Mouse (Mus musculus) T-helper 1 cell (primary cell): ENCODE results near the gene Cbl.

Experiments
- in situ Hi-C: fragments of 300-600 bp; cut with MboI, MseI; formaldehyde crosslinking; loops from one replicate; pipeline ENCODE4 v1.15.1; 2025; ENCODE audit warnings: high pct_unique_total_duplicates

The Cbl gene

DNA sequence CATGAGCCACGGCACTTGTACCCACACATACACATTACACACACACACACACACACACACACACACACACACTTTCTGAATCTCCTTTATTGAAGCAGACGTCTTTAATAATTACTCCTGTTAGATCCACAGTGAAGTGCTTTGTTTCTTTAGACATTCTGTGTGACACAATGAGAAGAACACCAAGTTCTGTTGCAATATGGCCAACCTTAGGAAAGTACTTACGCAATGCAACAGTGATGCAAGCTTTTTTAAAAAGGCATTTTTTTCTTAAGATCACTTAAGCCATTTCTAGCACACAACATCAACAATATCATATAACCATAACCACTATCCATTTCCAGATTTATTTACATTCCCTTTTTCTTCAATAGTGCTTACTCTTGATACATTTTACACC, 42.7 kb downstream of the Cbl start:
- in situ Hi-C loops: no loop called here

DNA sequence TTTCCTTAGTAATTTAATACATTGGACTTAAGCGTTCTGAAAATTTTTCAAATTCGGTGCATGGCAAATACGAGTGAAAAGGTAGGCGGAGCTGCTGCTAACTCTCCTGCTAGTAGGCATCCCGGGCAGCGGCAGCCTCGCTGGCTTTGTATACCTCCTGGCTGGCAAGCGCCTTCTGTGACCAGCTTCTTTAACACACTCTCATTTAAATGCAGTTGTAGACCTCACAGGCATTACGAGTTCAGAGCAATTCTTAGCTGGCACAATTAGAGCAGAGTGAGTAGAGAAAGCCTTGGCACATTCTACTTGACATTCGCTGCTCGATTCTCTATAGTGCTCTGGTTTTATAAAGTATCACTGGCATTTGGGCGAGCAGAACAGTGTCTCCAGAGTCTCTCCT, 45.6 kb downstream of the Cbl start:
- in situ Hi-C loops: no loop called here

DNA sequence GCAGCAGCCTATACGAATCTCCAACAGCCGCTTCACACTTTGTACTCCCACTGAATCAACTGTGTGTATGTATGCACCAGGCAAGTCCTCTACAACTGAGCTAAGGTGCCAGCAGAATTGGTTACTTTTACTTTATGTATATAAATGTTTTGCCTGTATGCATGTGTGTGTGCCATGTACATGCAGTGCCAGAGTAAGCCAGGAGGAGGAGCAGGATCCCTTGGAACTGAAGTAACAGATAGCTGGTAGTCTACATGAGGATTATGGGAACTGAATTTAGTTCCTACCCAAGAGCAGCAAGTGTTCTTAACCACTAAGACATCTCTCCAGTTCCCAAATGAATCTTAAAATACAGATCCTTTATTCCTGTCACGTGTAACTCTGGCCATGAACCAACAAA, 51.6 kb downstream of the Cbl start:
- in situ Hi-C loops: loop anchor here (5.0 kb wide), 1 partner anchor 60 kb away; the partner anchor contains the start of gene Ccdc153

DNA sequence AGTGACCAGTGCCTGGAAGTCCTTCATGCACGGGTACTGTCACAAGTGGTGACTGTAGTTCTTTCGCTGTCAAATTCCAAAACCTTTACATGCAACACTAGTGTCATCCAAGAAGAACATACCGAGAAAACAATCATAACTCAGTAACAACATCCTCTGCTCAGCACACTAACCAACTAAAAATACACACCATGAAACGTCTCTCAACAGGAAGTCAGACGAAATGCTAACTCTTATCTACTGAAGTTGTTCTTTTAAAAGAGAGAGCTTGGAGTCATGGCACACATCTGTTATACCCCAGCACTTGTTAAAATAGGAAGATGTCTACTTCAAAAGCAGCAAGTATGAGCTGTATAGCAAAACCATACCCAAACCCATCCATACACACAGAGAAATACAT, 52.3 kb downstream of the Cbl start:
- in situ Hi-C loops: loop anchor here (5.0 kb wide), 1 partner anchor 61 kb away; the partner anchor contains the start of gene Ccdc153

DNA sequence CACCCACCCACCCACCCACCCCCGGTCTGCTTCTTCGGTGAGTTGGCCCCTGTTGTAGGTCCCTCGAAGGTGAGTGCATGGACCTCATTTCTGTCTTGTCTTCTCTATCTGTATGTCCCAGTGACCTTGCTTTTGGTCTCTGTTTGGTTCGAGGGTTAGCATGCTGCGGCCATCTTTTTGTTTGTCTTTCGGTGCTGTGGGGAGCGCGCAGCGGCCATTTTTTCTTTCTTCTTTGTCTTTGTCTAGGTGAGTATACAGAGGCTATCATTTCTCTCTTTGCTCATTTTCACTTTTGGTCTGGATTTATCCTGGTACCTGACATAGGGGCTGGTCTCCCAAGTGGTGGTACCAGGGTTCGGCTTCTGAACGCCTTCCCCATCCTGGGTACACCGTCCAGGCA, 55.0 kb downstream of the Cbl start:
- in situ Hi-C loops: no loop called here

DNA sequence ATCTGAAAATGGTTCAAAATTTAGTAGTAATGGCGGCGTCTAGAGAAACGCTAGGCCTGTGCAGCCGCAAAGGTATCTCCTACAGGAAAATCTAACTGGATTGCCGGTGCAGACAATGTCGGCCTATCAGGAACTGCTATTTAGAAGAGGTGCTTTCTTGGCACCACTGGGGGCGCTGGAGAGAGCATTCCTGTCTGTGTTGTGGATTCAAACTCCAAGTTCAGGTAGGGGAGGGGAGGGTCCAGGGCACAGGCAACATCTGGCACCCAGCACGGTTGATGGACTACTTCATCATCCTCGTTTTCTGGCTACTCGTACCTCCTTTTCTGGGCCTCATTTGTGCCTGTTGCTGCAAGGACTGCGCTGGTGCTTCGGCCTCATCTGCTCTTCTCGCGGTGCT, 55.5 kb downstream of the Cbl start:
- in situ Hi-C loops: no loop called here

DNA sequence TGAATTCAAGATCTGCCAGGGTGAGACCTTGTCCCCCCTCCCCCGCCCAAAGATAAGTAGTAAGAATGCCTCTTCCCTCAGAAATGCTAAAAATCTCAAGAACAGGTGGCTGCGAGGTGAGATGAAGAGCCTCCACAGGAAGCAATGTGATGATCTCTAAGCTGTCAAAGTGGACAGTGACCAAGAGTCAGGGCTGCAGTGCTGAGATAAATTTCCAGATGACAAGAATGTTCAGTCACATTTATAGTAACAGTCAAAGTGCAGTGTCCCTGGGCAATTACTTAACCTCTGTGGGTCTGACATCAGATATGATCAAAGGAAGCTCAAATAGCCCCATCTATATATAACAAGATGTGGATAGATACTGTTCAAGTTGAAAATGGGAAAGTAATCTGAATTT, 56.4 kb downstream of the Cbl start:
- in situ Hi-C loops: no loop called here

DNA sequence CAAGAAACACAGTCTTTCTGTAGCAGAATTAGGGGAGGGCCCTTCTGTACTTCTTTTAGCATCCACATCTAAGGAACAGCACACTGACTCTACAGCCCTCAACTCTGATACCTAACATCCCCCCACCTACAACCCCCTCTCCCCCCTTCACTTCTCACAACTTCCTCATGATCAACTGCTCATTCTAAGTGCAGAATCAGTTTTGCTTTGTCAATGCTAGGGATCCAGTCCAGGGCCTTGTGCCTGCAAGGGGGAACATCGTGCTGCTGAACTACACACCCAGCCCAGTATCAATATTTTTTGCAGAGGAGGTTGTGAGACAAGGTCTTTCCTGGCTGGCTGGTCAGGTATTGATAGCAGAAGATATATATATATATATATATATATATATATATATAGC, 57.9 kb downstream of the Cbl start:
- in situ Hi-C loops: no loop called here

DNA sequence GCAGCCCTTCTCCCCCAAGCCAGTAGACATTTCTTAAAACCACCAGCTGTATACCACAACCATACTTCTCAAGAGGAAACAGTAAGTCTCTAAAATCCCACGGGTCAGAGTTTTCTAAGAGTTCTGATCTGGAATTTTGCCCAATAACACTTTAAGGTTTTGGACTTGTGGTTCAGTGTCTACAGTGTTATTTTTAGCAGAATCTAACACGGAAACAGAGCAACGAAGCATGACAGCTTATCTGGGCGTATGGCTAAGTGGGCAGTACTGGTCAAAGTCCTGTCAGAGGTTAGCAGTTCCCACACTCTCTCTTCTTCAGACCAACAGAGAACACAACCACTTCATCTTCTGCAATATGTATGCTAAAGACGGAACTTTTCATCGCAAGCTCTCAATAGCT, 58.3 kb downstream of the Cbl start:
- in situ Hi-C loops: no loop called here

DNA sequence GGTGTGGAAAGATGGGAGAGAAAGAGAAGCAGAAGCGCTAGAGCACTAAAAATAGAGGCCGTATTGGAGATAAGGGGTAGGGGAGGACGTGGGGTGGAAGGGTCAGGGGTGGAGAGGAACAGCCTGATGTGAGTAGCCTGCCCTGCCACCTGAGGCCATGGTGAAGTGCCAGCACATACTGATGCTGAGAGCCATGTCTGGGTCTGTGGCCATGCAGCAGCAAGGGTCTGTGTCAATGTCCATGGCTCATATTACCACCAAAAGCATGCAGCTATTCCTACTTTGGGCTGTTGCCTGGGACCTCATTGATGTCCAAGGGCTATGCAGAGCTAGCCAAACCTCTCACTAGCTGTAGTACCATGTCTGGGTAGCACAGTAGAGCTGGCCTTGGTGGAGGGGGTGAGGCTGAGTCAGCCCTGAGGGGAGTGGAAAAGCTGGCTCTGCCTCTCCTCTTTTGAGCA, 63.1 kb downstream of the Cbl start:
- in situ Hi-C loops: no loop called here

DNA sequence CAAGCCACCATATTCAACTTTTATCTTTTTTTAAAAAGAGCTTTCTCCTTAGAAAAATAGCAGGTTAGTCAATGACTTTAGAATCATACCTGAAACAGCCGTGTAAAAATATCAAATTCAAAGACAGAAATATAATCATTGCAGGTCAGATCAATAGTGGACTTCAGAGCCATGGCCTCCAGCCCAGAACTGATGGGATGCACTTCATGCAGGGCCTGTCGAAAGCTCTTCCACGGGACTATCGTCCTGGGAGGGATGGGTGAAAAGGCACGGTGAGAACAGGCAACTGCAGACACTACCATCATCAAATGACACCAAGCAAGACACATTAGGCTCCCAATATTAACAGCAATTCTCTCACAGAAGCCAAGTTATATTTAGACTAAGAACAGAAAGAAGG, 64.9 kb downstream of the Cbl start:
- in situ Hi-C loops: no loop called here

DNA sequence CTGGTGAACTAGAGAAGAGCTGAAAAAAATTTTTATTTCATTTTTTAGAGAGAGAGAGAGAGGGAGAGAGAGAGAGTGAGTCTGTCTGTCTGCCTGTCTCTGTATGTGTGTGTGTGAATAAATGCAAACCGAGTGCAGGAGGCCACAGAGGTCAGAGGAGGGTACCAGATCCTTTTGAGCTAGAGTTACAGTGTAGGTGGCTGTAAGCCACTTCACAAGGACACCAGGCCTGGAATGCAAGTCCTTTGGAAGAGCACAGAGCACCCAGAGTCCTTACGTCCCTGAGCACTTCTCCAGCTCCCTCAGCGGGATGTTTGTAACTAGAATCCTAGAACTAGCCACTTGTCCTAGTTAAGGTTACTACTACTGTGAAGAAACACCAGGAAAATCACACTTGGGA, 74.0 kb downstream of the Cbl start:
- in situ Hi-C loops: no loop called here

DNA sequence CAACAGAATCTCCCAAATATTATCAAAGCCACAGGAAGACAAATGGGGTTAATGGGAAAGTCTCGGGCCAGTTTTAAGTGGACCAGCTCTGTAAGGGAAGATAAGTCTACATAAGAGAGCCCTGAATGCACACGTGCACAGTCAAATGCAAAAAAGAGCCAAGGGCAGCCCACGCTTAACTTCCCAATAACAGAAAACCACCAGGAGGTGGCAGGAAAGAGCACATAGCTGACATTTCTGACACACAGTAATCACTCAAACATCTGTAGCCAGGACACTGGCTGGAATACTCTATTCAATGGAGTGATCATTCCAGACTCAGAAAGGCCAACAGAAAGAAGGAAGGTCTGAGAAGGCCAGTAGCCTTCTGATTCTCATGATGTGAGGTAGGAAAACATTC, 86.6 kb downstream of the Cbl start:
- in situ Hi-C loops: no loop called here

DNA sequence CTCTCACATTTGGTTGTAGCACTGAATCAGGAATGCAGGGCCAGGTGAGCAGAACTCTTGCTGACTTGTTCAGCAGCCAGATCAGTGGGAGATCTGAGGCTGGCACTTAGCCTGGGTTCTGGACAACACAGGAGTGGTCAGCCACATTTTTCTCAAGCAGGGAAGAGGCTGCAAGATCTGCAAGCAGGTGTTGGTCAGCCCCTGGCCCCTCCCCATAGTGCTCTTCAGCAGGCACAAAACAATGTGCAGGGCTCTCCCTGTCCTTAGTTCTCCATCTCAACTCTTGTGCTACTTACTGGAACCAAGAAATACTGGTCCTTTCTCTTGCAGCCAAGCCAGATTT, 89.2 kb downstream of the Cbl start:
- in situ Hi-C loops: no loop called here

DNA sequence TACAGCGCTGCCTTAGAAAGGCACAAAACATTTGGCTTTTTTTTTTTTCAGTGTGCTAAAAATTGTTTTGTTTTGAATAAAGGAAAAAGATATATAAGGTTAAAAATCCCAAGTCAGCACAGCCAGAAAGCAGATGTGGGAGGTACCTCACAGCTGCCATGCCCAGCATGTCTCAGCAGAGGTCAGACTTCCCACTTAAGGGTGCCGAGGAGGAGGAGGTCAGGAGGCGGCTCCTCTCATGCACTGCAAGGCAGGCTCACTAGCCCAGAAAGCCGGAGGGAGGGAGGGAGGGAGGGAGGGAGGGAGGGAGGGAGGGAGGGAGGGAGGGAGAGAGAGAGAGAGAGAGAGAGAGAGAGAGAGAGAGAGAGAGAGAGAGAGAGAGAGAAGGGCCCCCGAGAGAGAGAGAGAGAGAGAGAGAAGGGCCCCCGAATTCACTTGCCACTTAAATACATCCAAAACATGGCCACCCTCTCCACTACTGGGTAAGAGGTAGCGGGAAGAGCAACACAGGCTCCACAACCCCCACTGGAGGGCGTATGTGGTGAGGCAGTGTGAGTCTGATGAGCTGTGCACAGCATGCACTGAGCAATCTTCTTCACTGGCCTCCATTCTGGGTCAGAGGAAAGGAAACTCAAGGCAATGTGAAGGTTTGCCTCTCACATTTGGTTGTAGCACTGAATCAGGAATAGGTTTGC, 89.7 kb downstream of the Cbl start:
- in situ Hi-C loops: no loop called here

DNA sequence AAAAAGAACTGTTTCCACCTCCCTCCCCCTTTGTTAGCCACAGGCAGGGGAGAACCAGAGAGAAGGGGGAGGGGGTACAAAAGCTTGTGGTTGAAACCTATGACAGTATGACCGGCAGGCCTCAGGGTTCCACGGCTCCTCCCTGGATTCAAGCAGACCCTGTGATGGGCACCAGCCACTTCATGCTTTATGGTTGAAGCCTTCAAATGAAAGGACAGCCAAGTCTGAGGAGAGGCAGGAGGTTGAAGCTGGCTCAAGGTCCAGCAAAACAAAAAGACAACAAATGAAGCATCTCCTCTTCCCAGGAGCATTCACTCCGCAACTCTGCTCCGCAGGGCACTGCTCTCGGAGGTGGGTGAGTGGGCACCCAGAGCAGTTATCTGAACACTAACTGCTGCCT, 90.4 kb downstream of the Cbl start:
- in situ Hi-C loops: no loop called here

DNA sequence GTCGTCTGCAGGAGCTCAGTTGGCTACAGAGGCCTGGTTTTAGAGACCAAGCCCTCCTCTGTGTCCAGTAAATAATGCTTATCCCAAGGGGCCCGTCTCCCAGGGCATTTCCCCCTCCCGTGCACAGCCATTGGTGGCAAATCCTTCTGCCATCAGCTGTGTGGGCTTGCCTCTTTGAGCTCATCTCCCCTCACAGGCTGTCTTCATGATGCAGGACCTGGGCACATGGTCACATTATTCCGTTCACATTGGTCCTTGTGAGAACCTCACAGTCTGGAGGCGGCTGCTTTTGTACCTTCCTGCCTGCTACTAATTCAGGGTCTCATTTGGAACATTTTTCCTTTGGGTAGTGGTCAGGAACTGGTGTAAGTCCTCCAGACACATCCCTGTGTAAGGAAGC, 91.9 kb downstream of the Cbl start:
- in situ Hi-C loops: no loop called here

DNA sequence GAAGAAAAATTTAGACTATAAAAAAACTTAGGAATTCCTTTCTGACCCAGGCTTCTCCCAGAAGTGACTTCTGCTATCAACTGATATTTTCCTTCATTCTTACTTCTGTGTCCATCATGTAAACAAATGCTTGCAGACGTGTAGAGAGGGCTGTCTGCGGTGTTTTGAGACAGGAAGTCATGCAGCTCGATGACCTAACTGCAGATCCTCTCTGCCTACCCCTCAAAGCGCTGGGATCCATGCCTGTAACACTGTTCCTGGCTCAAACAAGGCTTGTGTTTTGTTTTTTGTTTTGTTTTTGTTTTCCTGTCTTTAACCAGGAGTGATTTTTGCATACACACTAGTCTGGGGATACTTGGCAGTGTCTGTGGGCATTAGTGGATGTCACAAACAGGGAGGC, 96.0 kb downstream of the Cbl start:
- in situ Hi-C loops: no loop called here

DNA sequence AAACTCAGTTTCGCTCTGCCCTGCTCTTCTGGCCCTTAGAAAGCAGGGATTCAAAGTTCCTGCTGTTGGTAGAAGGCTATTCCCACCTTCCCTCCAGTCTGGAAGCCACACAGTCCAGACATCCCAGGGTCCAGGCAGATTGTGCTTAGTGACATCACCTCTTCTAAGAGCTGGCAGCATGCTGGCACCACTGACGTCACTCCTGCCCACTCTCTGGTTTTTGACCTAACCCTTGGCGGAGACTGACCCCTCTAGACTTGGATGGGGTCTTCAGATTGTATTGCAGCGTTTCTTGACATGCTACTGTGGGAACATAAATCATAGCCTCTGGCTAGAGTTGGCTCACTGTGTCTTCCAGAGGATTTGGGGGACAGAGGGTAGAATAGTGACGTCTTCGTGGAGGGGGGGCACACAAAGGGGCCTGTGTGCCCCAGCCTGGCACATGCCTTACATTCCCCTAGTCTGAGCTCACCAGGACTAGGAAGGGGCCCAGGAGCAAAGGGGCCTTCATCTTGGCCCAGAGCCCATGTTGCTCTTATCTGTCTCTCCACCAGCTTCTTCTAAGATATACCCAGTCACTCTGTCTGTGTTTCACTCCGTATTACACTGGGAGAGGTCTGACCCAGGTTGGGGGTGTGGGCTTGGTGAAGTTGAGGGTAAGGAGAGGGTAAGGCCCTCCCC, 98.0 kb downstream of the Cbl start:
- in situ Hi-C loops: no loop called here

DNA sequence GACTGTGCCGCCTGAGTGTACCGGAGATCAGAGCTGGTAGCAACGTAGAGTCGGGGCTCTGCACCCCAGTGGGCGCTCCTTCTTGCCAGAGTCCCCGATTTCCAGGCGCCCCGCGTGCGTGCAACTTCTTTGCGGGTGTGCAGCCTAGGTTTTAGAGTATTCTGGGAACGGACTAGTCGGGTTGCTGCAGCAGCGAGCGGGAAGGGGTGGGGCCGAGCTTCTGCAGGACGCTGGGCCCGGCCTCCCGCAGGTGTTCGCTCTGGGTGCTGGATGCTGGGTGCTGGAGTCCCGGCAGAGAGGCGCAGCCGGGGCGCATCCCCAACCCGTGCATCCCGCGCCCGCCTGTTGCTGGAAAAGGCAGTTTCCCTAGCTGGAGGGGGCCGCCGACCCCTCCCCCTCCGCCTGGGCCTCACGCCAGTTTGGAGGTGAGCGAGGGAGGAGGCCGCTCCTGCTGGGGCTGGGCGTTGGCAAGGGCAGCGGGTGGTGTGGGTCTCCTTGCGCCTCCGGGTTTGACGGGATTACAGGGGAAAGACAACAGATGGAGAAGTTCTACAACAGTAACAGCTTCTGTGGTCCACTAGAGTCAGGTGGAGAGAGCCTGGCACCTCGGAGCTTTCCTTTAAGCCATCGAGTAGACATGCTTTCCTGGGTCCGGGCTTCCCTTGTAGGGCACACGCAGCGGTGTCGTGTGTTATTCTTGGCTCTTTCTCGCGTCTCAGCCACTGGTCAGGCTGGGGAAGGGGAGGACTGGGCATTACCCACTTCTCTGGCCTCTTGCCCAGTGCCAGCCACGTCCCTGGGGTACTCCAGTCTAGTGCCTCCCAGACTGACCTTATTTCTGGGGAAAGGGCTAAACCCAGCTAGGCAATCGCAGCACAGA, 98.8 kb downstream of the Cbl start:
- in situ Hi-C loops: no loop called here

DNA sequence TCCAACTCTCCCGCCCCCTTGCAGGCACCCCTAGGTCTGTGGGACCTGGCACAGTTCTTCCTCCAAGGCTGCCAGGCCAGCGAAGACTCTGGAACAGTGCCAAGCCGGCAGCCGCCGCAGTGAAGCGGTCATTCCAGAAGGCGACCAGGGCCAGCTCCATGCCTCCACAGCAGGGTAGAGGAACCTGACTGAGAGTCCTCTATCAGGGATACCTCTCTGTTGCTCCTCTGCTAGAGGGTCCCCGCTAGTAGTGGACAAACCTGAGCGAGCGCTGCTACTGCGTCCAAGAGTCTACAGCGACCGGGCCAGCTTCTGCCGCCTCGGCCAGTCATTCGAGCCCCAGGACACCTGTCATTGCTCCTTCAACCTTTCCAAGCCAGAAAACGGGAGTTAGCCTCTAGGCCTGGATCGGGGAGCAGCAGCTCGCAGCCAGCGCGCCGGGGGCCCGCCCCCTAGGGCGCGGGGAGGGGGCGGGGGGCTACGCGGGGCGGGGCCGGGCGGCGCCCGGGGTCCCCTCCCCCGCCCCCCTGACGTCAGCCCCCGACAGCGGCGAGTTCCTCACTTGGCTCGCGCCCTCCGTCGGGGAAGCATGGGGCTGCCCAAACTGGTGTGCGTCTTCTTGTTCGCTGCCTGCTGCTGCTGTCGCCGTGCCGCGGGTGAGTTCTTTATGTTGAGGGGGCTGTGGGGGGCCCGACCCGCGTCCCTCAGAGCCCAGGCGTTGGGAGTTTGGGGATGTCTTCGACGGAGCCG, 99.6 kb downstream of the Cbl start, which contains the start of gene Mcam:
Gene Mcam (plus strand): TSS at position 369 of the 750 bp plus-strand sequence.
- in situ Hi-C loops: no loop called here

DNA sequence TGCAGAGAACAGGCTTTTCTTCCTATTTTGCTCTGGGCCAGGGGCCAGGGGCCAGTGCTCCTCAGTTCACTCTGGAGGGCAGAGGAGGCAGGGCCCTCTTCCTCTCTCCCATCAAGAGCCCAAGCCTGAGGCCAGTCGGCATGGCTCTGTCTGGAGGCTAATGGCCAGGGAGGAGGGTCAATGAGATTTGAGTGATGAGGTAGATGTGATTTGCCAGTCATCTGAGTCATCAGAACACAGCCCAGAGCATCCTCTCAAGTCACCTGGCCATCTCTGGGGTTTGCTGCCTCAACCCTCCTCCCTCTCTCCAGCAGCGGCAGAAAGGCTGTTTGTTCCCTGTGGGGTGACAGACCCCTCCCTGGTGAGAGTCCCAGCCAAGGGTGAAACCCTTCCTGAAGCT, 100.6 kb downstream of the Cbl start:
- in situ Hi-C loops: no loop called here
